Mouse (Mus musculus): ENCODE measurements around the gene Pecam1.
A peak's percentile ranks its signal among the peaks of the same experiment; 100 is the strongest.

Gene Pecam1

DNA sequence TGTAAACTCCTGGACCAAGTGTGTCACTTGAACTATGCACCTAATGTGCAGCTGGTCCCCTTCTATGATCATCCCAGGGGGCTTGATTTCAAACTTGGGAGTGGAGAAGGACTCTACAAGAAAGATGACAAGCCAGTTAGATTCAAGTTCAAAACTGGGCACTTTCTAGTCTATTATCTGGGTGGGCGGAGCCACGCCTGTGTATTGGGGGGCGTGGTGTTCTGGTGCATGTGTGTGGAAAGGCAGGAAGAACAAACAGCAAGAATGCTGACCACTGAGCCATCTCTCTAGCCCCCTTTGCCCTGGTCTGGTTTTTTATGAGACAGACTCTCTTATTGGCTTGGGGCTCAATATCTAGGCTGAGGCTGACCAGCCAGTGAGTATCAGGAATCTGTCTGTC is 54.5 kb downstream of the Pecam1 start:
- no peak for DNase-seq (ENCODE audit: low spot score in 2 of 2)

DNA sequence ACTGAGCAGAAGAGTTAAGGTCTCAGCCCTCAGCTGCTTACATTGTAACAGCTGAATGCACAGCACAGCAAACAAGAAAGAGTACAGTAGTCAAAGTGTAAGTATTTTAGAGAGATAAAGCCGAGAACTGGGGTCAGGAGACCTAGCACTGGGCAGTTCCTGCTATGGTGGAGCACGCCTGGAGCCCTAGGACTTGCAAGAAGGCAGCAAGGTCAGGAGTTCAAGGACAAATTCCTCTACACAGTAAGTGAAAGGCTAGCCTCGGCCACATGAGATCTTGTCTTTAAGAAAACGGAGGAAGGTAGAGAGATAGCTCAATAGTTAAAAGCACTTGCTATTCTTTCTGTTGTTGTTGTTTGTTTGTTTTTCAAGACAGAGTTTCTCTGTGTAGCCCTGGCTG is 57.5 kb downstream of the Pecam1 start:
- no peak for DNase-seq (ENCODE audit: low spot score in 2 of 2)

DNA sequence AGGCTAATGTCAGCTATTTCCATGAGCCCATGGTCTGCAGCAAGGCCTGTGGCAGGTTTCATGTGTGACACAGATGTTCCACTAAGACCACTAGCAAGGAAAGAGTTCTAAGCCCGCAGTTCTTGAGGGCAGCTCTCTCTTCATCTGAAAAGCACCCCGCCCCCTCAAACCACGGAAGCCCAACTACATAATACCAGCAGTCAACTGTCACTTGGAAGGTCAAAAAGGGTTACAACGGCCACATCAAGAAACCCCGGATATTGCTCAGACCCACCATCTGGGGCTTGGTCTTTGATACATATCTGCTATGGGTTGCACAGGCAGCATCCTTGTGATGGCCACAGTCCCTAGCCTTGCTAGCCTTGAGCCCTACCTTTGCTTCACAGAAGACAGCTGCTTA is 62.1 kb downstream of the Pecam1 start:
- no peak for DNase-seq (ENCODE audit: low spot score in 2 of 2)

DNA sequence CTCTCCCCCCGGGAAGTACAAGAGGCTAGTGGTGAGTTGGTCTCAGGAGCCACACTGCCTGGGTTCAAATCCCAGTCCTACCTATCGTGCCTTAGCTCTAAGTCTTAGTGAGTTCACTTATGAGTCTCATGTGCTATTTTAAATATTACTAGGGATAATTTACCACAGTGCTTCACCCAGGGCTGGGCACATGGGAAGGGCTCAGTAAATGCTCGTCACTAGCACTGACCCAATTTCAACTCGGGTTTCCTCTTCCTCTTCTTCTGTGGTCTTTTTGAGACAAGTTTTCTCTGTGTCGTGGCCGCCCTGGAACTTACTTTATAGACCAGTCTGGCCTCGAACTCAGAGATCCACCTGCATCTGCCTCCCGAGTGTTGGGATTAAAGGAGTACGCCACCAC is 63.1 kb downstream of the Pecam1 start:
- DNase-seq (ENCODE audit: low spot score in 2 of 2), result no peak

DNA sequence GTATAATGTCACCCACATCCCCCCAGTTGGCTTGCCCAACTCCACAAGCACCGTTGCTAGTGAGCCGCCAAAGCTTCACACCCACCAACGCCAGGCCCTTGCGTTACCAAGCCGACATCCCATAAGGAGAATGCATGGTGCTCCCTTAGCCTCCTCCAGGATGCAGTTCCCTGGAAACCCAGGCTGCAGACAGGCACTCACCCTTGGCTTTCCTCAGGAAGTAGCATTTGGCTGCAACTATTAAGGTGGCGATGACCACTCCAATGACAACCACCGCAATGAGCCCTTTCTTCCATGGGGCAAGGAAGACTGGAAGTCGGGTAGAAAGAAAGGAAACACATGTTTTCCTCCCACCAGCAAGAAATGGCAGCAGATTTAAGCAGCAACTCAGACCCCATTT is 66.4 kb downstream of the Pecam1 start:
- no peak for DNase-seq (ENCODE audit: low spot score in 2 of 2)

DNA sequence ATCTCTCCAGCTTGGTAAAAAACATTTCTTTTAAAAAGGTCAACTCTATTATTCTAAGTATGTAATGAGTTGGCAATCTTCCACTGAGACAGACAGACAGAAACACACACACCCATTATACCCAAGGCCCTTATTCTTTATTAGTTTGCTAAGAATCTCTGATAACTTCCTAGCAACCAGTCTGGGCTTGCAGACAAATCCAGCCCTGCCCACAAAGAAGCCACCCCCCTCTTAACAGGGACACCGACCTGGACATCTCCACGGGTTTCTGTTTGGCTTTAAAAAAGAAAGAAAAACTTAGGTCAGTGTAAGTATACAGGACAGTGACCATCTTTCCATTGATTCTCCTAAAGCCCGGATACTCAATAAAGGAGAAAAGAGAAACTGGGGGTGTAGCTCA is 67.1 kb downstream of the Pecam1 start:
- no peak for DNase-seq (ENCODE audit: low spot score in 2 of 2)

DNA sequence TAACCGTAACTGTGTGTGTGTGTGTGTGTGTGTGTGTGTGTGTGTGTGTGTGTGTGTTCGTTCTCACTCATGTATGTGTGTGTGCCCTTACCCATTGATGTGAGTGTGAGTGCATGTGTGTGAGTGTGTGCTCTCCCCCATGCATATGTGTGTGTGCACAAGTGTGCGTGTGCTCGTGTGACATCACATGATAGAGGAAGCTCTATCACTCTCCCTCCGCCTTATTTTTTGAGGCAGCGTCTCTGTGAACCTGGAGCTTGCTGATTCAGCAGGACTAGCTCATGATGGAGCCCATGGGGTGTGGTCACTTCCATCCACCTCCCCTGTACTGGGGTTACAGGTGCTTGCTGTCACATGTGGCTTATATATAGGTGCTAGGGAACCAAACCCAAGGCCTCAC is 69.3 kb downstream of the Pecam1 start:
- DNase-seq (ENCODE audit: low spot score in 2 of 2), result no peak

DNA sequence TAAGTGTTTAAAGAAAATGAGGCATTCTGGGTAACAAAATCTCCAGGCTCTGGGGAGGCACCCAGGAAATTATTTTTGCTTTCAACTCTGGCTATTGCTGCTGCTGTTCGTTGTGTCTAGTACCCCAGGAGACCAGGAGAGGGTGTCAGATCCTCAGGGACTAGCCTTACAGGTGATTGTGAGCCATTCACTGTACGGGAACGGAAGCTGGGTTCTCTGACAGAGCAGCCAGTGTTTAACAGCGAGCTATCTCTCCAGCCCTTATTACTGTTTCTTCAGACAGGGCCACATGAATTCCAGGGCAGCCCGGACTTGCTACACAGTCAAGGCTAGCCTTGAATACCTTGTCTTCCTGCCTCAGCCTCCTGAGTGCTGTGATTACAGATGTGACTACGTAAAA is 70.6 kb downstream of the Pecam1 start:
- DNase-seq (ENCODE audit: low spot score in 2 of 2), result peak in 1 of 2 experiments; percentile 34

DNA sequence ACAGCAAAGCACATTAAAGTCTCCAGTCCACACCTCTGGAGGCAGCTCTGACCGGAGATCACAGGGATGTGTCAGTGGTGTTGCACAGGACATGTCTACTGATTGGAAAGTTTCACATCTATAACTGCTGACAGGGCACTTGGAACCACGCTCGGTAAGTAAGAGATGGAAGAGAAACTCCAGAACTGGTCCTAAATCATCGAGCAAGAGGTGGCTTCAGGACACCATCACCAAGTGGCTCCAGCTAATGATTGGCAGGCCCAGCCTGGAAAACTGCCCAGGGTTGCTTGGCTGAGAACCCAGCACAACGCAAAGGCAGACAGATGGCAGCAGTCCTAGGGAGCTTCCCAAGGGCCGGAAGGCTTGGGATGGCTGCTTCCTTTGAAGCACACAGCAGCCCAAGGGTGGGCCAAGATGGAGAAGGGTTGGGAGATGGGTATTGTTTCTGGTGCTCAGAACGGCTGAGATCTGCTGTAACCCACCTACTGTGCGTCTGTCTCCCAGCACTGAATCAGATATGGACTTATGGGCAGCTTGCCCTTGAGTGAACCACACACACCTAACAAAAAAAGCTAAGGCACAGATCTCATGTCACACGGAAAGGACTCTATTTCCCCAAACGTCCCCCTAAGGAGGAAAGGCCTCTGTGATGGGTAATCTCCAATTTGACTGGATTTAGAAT is 72.4 kb downstream of the Pecam1 start:
- peak; percentile 33 to 75 for DNase-seq (ENCODE audit: low spot score in 2 of 2)

DNA sequence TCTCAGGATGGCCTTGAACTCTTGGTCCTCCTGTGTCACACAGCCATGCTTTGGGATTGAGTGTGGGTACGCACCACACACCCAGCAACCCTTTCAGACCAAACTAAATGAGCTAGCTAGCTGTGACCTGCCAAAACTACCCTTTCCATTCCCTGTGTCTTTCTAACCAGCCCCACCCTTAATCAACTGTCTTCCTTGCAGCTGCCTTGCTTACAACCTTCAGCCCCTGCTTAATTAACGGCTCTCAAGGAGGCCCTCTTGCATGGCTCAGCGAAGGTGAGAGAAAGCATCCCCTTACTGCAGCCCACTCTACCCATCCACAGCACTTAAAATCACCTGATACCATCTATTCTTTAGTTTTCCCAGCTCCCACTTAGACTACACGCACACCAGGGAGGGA is 73.1 kb downstream of the Pecam1 start:
- no peak for DNase-seq (ENCODE audit: low spot score in 2 of 2)

DNA sequence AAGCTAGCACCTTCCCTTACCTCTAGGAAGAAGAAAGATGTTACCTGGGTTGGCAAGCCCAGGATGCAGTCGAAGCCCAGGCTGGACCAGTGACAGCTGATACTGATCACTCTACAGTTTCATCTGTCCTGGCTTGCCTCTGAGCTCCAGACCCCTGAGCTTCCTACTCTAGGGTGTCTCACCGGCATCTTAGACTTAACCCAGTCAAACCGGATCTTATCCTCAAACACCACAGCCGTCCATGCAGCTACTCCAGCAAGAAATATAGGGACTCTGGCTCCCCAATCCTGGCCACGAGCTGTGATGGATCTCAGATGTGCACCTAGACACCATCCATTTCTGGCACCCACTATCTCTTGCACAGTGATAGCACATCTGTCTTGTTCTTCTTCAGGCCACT is 74.6 kb downstream of the Pecam1 start:
- no peak for DNase-seq (ENCODE audit: low spot score in 2 of 2)

DNA sequence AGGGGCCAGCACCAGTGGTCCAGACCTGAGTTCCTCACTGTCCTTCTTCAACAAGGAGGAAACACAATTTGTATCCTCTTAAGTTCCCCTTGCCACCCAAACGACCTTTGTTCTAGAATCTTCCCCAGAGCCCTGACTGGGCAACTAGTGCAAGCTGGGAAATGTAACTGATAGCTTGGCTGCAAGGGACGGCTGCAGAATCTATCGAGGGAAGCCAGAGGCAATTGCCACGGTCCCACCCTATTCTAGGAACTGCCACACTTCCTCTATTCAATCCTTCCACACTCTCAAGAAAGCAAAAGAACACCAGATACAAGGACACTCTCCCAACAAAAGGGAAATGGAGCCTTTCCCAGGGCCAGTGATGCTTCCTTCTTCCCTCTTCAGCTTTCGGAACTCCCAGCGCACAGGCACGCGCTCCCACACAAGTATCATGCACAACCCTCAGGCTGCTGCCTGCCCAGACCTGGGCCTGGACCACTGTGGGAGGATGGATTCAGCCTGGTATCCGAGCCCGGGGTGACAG is 75.2 kb downstream of the Pecam1 start:
- DNase-seq (ENCODE audit: low spot score in 2 of 2), result no peak

DNA sequence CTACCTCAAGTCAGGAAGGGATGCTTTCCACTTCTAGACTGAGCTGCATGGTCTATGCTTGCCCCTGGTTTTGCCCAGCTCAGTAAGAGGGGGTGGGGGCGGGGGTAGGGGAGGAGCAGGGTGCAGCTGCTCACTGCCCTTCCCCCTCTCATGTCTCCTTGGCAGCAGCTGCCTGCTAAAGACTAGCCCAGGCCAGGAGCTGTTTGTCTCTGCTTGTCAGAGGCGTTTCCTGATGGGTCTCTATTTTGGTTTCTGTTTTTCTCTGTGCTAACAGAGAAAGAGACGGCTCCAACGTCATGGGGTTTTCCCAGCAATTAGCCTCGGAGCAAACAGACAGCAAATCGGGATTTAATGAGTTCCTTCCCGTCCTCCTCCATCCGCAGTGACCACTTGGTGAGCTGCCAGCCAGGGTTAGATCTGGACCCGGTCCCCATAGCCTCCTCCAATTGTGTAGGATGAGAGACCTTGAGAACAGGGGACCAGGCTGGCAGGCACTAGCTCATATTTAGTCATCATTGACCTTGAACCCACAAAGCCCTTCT is 75.7 kb downstream of the Pecam1 start:
- peak; percentile 32 to 34 for DNase-seq (ENCODE audit: low spot score in 2 of 2)

DNA sequence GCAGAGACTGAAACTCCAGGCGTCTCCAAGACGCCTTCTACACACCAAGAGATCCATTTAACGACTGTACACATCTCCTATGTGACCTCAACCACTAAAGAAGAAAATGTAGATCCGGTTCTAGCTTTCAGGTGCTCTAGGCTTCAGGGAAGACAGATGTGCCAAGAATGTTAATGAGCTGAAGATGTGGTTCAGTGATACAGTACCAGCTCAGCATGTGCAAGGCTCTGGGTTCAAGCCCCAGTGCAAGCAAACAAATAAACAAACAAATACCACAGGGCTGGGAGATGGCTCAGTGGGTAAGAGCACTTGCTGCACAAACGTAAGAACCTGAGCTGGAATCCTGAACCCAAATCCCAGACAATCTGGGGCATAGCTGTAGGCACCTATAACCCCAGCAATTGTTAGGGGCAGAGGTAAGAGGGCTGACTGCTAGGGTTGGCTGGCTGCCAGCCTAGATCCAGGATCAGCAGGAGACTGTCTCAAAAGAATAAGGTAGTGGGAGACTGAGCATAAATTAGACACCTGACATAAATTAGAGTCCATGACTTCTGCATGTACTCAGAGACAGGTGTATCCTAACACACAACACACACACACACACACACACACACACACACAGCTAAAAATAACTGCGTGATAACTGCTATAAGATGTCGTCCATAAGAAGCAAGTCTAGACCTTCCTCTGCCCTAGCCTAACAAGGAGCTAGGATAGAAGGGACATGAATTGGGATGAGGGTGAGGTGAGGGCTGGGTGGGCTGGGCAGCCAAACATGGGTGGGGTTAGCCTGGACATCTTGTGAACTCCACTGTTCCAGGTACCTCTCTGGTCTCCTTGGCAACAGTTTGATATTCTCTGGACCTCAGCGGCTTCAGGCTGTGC is 76.5 kb downstream of the Pecam1 start:
- no peak for DNase-seq (ENCODE audit: low spot score in 2 of 2)

DNA sequence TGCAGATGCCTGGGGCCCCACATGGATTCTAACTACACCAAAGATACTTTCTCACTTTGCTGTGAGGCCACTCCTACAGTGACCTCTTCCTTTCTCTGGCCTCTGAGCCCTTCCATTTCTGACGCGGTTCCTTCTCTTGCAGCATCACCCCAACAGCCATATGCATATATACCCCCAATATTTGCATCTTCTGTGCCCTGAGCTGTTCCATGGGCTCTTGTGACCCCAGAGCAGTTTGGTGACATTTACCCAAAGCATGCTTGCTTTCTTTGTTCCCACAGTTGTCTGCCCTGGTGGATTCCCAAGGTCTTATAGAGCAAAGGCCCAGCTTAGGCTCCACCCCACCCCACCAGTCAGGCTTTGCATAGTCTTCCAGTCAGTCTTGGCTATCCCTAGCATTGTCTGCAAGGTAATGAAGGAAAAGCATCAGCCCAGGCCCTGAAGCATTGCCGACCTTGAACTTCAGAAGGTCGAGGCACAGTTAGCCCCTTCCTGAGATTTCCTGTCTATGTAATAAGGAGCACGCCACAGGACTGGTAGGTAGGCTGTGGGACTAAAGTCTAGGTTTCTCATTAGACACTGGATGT is 77.4 kb downstream of the Pecam1 start:
- DNase-seq (ENCODE audit: low spot score in 2 of 2), result no peak

DNA sequence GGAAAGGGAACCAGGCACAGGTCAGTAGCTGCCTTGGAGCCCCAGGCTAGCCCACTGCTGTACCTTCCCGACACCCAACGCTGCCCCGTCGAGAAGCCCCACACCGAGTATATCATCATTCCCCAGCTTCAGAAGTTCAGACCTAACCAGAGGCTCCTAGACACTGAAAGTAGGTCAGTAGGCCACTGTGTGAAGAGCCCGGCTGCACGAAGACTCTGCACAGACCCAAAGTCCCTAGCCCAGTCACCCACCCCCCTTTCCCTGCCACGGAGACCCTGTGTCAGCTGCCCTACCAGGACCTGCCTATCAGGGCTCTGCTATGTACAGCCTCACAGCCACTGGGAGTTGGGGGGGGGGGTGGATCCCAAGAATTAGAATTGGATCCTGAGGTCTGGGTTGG is 78.6 kb downstream of the Pecam1 start:
- no peak for DNase-seq (ENCODE audit: low spot score in 2 of 2)

DNA sequence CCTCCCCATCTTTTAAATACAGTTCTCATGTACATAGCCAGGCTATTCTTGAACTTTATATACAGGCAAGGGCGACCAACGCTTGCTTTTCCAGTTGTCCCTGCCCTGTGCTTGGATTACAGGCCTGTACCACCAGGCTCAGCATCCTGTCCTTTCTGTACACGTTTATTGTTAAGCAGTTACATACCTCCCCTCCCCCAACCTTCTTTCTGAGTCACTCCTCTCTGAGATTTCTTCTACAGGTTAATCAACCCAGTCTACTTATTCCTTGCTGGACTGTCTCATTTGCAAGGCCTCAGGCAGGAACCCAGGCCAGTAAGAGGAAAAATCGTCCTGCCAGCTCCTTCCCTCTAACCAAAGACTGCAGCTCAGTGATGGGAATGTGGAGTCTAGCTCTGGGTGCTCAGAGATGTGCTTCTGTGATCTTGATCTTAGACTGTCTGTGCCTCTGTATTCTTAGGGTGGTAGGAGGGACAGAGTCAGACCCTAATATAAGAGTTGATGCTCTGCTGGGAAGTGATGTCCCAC is 79.4 kb downstream of the Pecam1 start:
- DNase-seq (ENCODE audit: low spot score in 2 of 2), result no peak

DNA sequence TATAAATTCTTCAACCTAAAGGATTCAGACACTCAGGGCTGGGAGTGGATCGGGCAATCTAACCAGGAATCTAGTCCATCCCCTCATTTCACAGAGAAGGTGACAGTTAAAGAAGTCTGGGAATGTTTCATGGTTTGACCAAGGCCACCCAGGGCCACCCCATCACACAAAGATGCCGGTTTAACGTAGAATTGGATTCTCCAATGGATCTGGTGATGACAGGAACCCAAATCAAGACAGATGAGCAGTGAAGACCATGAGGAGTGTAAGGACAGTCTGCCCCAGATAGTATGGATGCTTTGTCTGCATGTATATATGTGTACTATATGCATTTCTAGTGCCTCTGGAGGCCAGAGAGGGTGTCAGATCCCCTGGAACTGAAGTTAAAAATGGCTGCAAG is 80.2 kb downstream of the Pecam1 start:
- no peak for DNase-seq (ENCODE audit: low spot score in 2 of 2)

DNA sequence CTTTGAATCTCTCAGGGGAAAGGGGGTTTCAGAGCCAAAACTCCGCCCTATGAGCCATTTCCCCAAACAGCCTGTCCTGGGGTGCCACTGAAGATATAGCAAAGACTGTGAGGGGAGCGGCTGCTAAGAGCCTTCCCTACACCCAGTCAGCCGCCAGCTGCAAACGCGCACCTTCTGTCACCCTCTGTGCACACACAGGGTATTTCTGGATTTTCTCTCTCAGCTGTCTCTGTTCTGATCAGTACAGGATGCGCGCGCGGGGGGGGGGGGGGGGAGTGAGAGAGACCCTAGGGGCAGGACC is 80.6 kb downstream of the Pecam1 start:
- no peak for DNase-seq (ENCODE audit: low spot score in 2 of 2)

DNA sequence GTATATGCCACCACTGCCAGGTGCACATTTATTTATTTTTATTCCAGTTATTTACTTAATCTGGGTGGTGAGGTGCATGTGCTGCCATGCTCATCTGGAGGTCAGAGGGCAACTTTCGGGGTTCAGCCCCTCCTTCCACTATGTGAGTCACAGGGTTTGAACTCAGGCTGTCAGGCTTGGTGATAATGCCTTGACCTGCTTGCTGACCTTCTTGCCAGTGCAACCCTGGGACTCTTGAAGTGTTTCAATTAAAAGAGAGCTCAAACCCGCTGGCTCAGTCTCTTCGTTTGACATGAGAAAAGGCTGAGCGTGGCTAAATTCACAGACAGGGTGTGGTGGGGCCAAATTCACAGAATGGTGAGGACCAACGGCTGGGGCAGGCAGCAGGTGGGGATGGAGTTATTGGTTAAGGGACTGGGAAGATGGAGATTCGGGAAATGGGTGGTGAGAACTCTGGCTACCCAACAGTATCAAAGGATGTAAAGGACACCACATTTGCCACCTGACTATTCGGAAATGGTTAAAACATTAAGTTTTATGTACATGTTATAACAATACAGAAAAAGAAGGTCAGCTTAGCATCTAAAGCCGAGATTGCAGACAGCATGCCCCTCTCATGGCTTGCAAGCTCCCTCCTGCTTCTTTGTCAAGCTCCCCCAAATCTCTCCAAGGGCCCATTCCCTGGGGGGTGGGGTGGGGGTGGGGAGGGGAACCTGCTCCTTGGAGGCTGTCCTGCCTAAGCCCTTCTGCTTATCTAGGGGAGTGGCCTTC is 81.1 kb downstream of the Pecam1 start:
- no peak for DNase-seq (ENCODE audit: low spot score in 2 of 2)

DNA sequence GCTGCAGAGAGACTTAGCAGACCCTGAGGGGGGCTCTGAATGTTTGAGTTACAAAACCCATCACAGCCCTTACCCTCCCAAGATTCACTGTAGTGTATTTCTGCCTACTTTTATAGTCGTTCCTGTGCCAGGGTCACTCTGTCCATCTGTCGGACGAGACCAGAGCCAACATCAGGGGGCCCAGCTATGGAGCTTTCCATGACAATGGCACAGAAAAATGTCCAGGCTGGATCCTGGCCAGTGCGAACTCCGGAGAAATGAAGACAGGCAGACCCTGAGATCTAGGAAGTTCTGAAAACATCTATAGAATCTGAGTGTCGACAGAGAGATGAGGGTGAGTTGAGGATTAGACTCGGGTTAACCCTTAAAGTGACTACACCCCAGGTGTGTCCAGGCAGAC is 82.1 kb downstream of the Pecam1 start:
- no peak for DNase-seq (ENCODE audit: low spot score in 2 of 2)

DNA sequence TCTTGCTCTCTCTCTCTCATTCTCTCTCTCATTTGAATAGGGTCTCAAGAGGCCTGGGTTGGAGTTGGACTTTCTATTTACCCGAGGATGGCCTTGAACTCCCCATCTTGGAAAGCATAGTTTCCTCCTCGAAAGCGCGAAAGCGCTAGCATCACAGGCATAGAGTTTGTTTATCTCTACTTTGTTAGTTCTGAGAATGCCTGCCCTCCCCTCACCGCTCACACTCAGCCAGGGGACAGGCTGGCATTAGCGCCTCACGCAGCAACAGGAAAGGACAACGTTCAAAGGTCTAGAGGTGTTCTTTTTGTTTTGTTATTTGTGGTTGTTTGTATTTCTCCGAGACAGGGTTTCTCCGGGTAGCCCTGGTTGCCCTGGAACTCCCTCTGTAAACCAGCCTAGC is 82.6 kb downstream of the Pecam1 start:
- DNase-seq (ENCODE audit: low spot score in 2 of 2), result no peak
